Mouse (Mus musculus): Measurements from ENCODE around the gene Tgm6. TPM values are rescaled to one million over a fixed set of nuclear protein-coding genes. Genes with fewer than 3 reads are reported as not detected.

The Tgm6 gene
- not detected for polyA plus RNA-seq (2017; shearing (Covaris generic))

DNA sequence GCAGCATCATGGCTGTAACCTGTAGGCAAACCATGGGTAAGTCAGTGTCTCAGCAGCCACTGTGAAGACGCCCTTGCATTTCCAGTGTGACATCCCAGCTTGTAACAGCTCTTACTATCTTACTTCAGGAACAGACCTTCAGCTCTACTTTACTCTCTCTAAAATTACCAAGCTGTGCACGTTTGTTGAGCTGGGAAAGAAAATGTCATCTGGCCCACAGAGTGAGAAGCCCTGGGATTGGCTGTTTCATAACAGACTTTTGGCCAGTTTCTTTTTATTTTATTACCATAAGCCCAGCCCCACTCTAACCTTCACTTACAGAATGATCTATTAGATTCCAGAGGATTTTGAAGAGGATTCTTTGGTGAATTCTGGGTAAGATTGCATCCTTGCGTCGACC lies at the start of gene Tgm6:
TSS of gene Tgm6 (plus strand) at position 301 of the 400 bp plus-strand sequence.
- ATAC-seq: no peak

DNA sequence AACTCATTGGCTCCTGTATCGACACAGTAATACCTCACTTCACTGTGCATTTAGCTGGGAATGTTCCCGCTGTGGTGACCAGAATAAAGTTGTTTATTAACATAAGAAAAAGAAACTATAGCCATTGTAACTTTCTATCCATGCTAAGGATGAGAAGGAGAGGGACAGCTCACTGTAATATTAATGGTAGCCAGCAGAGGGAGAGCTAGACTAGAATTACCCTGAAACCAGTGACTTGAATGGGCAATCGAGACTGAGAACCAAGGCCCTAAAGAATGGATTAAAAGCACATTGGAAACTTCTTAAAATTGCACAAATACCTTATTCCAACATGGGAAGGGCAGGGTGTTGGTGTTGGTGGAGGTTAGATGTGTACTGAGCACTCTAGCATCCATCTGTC lies 44.0 kb upstream of the Tgm6 start:
- ATAC-seq: no peak

DNA sequence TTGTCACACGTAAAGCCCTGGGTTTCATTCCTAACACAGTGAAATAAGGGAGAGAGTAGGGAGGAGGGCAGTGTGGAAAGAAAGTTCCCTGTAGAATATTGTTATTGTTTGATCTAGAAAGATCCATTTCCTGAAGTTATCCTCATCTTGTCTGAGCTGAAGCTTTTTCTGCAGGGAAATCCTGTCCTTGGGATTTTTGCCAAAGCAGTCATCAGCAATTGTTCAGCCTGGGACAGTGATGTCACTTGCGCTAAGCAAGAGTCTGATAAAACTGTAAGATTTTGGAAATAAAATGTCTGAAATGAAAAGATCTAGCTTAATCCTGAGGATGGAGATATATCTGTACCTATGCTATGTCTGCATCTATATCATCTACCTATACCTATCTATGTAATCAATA lies 41.8 kb upstream of the Tgm6 start:
- no peak for ATAC-seq

DNA sequence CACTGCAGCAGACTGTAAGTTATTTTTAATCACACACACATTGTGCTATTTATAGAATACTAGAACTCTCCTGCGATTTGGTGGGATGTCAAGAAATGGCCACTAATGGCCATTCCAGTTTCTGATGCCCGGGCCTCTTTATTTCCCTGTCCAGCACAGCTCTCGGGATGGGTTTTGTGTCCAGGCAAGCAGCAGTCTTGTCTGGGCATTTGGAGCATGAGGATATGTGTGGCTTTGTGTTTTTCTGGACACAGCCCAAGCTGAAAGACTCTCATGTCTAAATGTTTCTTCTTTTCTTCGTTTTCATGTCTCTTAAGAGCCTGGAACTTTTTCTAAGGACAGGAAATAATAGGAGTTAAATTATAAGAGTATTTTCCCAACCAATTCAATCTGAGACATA lies 588 bp downstream of the Tgm6 start:
- ATAC-seq: no peak

DNA sequence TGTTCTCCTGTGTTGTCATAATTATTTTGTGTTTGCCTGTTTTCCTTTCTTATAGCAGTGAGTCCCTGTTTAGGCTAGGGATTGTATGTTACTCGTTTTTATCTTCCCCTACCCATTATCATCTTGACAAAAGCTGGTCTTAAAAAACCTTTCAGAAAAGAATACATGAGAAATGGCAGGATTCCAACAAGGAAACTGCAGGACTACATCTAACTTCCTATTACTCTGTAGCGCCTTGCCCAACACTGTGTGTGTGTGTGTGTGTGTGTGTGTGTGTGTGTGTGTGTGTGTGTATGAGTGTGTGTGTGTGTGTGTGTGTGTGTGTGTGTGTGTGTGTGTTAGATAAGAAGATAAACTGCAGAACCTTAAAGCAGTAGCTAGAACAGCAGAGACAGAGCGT lies 1.2 kb downstream of the Tgm6 start:
- no peak for ATAC-seq

DNA sequence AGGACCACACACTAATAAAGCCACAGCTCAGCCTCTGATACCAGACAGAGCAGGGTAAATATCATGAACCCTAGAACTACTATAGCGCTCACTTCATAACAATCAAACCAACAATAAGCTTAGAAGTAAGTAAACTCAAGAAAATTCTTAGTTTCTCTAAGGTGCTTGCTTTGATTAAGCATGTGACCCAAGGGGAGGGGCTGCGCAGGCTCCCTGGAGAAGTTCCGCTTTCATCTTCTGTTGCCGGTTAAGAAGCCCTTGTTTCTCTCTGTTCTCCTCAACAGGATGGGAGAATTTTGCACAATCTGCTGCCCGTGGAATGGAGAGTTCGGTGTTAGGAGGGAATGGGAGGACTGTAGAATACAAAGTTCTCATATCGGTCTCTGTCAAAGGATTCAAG lies 6.4 kb downstream of the Tgm6 start:
- no peak for ATAC-seq

DNA sequence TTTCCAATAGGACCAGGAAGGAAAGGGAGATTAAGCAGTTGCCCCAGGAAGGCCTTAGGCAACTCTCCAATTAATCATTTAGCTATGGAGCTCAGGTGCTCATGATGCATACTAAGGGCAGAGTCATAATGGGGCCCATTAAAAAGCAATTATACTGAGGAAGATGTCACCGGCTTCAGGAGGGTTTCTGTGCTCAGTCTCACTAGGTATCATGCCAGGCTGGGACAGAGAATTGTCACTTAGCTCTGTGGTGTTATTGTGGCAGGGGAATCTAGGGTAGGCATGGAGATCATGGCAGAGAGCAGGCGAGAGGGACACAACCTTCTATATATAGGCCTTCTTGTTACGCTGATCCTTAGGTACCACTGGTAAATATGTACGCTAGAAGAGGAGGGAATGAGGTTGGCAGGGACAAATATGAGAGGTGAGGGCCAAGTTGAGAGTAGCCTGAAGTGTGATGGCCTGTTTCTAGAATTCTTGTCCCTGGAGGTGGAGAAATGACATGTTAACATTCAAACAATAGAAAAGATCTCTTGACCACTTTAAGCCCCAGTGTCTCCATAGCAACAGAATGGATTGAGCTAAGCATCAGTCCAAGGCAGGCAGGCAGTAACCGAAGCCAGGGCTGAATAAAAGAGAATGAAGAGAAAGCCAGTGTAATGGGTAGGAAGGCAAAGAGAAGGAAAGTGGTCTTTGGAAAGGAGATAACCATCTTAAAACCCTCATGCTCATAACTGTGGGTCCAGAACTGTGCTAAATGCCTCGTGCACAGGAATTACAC lies 13.3 kb downstream of the Tgm6 start:
- ATAC-seq: no peak

DNA sequence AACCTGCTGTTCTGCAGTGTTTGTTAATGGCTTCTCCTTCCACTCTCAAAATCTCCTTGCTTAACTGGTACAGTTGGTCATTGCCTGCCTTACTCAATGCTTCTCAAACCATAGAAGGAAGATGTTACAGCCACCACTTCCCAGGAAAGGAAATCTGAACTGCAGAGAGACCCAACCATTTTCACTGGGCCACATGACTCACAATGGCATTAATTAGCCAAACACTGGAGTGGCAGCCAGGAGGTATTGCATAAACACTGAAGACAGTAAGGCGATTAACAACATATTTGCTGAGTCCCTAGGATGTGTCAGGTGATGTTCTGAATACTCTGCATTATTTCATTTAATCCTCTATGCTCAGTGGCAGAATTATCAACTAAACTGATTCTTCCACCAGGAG lies 13.9 kb downstream of the Tgm6 start:
- no peak for ATAC-seq

DNA sequence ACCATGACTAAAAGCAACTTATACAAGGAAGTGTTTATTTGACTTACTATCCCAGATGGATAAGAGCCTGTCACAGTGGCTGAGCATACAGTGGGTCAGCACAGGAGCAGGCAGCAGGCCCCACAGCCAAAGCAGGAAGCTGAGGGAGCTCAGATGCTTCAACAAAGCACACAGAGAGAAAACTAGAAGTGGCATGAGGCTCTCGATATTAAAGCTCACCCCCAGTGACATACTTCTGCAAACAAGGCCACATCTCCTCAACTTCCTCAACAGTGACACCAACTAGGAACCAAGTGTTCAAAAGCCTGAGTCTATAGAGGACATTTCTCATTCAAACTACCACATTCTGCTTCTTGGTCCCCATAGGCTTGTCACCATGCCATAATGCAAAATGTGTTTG lies 17.5 kb downstream of the Tgm6 start:
- ATAC-seq: no peak

DNA sequence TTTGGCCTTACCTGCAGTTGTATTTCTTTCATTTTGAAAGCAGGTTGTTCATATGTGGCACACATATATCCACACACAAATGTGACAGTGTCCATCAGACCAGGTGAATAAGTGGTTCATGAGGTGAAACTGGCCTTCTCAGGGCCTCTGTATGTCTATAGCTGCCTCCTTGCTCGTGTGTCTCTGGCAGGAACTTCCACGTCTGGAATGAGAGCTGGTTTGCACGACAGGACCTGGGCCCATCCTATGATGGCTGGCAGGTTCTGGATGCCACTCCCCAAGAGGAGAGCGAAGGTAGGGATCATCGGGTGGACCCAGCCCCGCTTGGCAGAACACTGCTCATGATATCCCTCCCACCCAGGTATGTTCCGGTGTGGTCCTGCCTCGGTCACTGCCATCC lies 30.8 kb downstream of the Tgm6 start:
- no peak for ATAC-seq

DNA sequence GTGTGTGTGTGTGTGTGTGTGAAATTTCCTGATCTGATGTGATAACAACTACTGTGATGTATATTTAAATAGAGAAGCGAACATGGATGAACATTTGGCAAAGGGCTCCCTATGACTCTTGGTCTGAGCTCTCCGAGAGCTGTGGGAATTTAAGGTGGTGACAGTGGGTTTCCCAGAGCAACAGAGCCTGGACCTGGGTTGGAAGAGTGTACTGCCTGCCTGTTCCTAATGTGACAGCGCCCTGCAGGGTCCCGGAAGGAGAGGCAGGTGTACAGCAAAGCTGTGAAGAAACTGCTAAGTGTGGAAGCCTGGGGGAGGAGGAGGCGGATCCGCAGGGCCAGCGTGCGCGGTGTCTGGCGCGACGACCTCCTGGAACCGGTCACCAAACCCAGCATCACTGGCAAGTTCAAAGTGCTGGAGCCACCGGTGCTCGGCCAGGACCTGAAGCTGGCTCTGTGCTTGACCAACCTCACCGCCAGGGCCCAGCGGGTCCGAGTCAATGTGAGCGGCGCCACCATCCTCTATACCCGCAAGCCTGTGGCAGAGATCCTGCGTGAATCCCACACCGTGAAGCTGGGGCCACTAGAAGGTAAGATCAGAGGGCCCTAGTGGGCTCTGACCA lies 32.6 kb downstream of the Tgm6 start:
- ATAC-seq: no peak

DNA sequence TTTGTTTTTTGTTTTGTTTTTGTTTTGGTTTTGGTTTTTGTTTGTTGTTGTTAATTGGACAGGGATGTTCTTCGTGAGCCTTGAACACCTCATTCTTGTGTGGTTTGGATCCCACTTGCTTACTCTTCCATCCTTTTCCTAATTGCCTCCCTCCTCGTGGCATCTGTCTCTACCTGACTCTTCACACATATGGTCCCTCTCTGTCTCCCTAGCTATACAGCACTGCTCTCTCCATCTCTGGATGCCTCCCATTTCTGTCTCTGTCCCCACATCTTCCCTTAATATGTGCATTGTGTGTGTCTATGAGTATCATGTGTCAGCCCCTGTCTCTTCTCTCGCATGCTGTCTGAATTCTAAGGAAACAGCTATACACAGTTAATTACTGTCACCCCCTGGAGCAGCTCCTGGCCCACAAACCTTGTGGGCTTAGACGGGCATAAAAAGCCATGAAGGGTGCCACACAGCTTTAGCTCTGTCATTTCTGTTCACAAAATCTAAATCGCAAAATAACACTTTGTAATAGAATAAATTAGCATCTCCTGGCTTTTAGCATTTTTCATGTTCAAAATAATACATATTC lies 34.0 kb downstream of the Tgm6 start:
- no peak for ATAC-seq

DNA sequence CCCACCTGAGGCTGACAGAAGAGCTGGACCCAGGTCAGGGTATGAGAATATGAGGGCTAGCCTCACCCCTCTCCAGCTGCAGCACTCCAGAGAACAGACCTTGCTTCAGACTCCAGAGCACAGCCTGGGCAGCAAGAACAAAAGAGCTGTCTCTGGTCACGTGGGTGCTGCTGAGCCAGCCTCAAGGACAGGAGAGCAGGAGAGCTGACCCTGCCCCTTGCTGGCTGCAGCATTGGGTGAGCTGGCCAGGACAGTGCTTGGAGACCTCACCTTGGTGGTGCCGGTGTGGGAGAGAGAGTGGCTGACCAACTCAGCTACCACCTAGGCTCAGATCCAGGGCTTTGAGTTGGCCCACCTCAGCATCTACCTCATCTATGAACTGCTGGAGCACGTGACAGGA lies 43.0 kb downstream of the Tgm6 start:
- no peak for ATAC-seq

DNA sequence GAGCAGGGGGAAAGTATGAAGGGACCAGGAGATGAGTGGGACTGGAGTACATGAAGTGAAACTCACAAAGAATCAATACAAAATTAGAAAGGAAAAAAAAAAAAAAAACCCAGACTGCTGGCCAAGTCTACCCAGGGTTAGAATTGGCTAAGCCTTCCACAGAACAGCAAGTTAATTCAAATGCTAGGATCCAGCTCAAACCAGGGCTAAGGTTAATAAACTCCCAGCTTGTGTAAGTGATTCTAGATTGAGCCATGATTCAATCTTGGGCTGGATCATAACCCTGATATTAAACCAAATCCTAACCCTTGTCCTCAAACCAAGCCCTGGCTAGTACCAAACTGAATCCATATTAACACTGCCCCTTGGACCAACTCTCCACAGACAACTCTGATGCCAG lies 43.6 kb downstream of the Tgm6 start:
- no peak for ATAC-seq

DNA sequence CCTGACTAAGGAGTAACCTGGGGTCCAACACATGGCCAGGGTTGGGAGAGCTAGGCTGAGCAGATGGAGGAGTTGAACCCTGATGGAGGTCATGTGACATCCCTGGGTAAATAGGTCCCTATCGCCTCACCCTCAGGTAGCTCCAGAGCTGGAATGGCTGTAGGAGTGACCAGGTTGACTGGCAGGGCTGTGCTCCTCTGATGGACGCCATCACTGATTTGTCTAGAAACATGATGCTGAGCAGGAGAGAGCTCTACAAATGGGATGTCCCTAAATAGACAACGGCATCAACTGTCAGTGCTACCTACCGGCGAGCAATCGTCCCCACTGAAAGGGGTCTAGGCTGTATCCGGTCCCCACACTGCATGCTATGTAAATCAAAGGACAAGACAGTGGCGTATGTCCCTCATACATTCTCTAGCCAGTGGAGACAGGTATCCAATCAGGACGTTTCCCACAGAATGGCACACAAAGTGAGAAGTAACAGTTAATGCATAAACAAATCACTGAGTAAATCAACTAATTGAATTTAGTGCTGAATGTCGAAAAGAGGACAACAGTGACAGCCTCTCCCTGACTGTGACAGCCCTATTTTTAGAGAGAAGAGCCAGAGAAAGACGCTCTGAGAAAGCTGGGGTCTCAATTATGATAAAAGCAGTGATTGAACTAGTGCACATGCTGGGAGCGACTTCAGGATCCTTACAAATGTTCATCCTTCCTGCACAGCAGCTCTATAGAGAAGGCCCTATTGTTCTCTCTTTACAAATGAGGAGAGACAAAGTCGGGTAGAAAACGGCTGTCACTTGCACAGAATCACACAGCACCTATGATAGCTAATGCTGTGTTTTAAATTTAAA lies 45.2 kb downstream of the Tgm6 start:
- no peak for ATAC-seq

DNA sequence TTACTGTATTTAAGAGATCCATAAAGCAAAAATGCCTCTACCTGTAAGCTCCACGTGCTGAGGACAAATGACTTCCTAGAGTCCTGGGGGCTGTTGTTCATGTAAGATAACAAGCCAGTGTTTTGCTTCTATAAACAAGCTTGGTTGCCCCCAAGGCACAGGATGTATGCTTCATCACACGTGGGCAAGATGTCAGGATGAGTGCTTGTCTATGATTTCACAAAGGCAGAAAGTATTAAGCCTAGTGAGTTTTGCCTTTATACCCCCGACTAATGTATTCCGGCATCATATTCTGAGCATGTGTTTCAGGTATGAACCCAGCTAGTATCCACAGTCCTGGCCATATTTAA lies 45.8 kb downstream of the Tgm6 start:
- no peak for ATAC-seq

DNA sequence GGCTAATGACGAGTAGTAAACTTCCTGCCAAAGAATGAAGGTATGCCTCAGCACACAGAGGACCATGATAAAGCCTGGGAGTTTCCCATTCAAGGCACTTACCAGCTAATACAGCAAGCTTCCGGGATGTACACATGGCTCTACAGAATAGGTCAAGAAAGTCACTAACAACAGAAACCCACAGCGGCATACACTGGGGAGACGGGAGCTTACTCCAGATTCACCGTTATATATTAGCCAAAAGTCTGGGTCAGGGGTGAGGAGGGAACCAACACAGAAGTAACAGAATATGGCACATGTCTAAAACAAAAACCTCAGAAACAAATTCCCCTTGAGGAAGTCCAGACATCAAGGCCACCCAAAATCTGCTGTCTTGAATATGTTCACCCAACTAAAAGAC lies 50.5 kb downstream of the Tgm6 start:
- no peak for ATAC-seq

DNA sequence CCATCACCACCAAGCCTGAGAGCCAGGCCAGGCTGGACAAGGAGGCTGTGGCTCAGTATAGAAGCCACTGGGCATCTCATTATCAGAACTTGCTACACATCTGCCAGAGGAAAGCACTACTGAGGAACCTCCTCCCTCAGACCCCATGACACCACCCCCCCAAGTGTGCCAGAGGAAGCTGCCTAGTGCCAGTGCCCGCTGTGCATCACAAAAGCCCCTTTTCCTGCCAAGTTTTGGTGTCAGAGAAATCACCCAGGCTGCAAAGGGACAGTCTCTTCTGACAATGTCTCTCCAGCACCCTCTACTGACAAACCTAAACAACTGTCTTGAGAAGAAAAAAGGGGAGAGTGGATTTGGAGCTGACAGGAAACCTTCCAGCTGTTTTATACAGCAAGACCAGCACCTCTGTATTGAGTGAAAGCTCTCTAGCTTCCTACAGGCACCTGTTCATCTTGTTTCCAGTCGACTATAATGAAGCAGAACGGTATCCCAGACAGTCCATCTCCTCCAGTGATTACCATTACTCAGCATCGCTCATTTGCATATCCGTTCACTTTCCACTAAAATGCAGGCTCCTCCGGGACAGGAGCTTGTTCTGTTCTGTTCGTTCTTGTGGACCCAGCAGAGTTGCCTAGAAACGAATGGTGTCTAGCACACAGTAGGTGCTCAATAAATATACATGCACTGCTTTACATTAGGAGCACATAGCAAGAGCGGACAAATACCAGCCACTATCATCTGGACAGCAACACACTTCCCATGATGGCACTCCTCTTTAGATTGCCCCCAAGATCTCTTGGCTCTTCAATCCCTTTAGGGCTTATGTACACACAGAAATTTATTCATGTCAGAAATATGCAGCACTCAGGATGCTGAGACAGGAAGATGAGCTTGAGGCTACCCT lies 54.3 kb downstream of the Tgm6 start:
- ATAC-seq: peak; percentile 35

DNA sequence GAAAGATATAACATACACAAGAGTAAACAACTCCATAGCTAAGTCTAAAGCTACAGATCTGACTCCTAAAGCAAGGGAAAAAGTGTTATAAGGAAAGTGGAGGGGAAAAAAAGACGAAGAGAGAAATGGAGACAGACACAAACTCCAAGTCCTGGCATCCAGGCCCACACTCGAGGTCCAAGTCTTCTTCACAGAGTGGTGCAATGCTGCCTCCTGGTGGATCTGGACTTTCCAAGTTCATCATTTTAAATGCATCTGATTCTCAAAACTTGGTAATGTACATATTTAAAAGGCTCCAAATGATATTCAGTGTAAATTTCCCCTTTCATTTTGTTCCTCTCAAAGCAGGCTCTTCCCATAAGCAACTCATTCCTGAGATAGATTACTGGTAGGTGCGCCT lies 55.6 kb downstream of the Tgm6 start:
- no peak for ATAC-seq

DNA sequence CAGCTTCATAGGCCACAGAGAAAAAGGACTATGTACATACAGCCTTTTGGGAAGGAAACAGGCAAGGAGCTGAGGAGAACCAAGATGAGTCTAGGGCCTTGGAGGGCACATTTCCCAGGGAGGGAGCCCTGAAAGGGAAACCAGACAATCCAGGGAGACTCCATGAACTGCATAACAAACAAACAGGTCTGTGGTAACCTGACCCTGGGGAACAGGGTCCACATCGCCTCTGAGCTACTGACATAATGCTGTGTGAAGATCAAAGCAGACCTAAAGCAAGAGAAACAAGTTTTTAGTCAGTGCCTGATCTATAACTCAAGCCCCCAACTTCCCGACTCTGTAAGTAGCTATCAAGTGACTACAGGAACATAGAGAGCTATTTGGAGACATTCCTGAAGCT lies 59.5 kb downstream of the Tgm6 start:
- no peak for ATAC-seq

DNA sequence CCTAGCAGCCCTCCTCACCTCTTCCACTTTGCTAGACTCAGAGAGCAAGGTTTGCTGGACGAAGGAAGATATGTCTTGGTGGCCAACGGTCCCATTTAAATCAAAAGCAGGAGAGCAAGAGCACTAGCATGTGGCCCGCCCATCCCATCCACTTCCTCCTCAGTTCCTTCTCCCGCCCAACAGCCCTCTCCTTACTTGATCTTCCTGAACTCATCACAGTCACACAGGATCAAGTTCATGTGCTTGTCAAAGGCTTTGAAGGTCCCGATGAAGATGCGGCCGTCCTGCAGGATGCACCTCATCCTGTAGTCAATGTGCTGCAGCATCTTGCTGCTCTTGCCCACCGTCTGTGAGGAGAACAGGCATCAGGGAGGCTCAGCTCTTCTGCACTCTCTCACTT lies 64.6 kb downstream of the Tgm6 start:
- no peak for ATAC-seq

DNA sequence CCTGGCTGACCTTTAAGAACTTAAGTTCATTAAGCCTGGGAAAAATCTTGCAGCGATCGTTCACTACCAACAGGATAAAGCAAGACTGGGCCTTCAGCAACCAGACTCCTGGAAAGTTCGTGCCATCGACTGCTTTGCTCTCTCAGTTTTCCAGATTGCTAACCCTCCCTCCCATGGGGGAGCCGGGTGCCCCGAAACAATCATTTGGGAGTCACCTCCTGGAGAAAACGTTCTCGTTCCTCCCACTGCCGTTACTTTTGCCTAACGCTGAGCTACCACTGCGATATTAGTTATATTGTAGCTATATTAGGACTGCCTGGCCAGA lies 66.1 kb downstream of the Tgm6 start:
- no peak for ATAC-seq
